ENCODE assay signal across 13 mouse cellular contexts in genomic region chr6:121176011-121176730, GRCm38 (mm10). TPM values are rescaled to one million over a fixed set of nuclear protein-coding genes. Genes with fewer than 3 reads are reported as not detected.
DNase-seq lines count a peak whose midpoint lies in the region; ATAC-seq lines count a peak whose summit lies in the region.
"Had no signal": no experiment of that assay in that cellular context is flagged by ENCODE, and none has a peak within 500 bp of the region (broad histone marks: within the 10 kb centered on the region; RNA-seq: fewer than 3 reads in every experiment).

No protein-coding gene starts in this region.

- H3K27ac ChIP-seq in heart, embryonic 10.5 days, result peak overlapping the region; percentile 75
- no peak overlapping the region for H3K27ac ChIP-seq in hindbrain, embryonic 15.5 days (replicated peaks)
- no peak overlapping the region for H3K27ac ChIP-seq in midbrain, embryonic 15.5 days
- H3K27ac ChIP-seq: heart, embryonic 15.5 days had no signal

- no peak overlapping the region for H3K9ac ChIP-seq in hindbrain, embryonic 15.5 days
- H3K9ac ChIP-seq in midbrain, embryonic 15.5 days, result no peak overlapping the region
- H3K9ac ChIP-seq: heart, embryonic 15.5 days had no signal

- ATAC-seq in hindbrain, embryonic 15.5 days (ENCODE audit: low FRiP score, low read depth), result 0 out of 2 replicates have a peak, but pooled peaks have one; percentile 23
- peak; percentile 43 for ATAC-seq in midbrain, embryonic 15.5 days (replicated peaks)
- no peak for ATAC-seq in activated CD4-positive, CD25-positive, alpha-beta regulatory T cell, adult 4 months

- intact Hi-C loops in heart, postnatal 25 days (cut with DNase I), result loop anchor here (2.0 kb wide), 1 partner anchor 277 kb away; no protein-coding TSS in a partner anchor

- peaks cover 30% of the 10 kb centered on the region for H3K4me1 ChIP-seq in heart, embryonic 10.5 days
- peaks cover 10% of the 10 kb centered on the region; the same call in 1 of the 2 replicates for H3K4me1 ChIP-seq in hindbrain, embryonic 15.5 days (replicated peaks)
- H3K4me1 ChIP-seq in midbrain, embryonic 15.5 days, result peaks cover 9% of the 10 kb centered on the region

- no peak overlapping the region for H3K4me3 ChIP-seq in heart, embryonic 10.5 days
- H3K4me3 ChIP-seq in hindbrain, embryonic 15.5 days, result no peak overlapping the region
- no peak overlapping the region for H3K4me3 ChIP-seq in midbrain, embryonic 15.5 days
- H3K4me3 ChIP-seq: heart, embryonic 15.5 days had no signal

- no peaks in the 10 kb centered on the region for H3K27me3 ChIP-seq in heart, embryonic 10.5 days (ENCODE audit: insufficient read depth, poor library complexity, severe bottlenecking)
- no peaks in the 10 kb centered on the region for H3K27me3 ChIP-seq in hindbrain, embryonic 15.5 days
- H3K27me3 ChIP-seq in midbrain, embryonic 15.5 days (replicated peaks), result no peaks in the 10 kb centered on the region
- H3K27me3 ChIP-seq: heart, embryonic 15.5 days had no signal

- H3K4me2 ChIP-seq in hindbrain, embryonic 15.5 days, result no peak overlapping the region
- H3K4me2 ChIP-seq in midbrain, embryonic 15.5 days, result no peak overlapping the region
- H3K4me2 ChIP-seq: heart, embryonic 15.5 days had no signal

- H3K36me3 ChIP-seq in heart, embryonic 10.5 days, result no peaks in the 10 kb centered on the region
- H3K36me3 ChIP-seq in hindbrain, embryonic 15.5 days, result no peaks in the 10 kb centered on the region
- H3K36me3 ChIP-seq in midbrain, embryonic 15.5 days (replicated peaks), result no peaks in the 10 kb centered on the region
- H3K36me3 ChIP-seq: heart, embryonic 15.5 days had no signal

- H3K9me3 ChIP-seq in heart, embryonic 10.5 days, result no peaks in the 10 kb centered on the region
- no peaks in the 10 kb centered on the region for H3K9me3 ChIP-seq in hindbrain, embryonic 15.5 days
- no peaks in the 10 kb centered on the region for H3K9me3 ChIP-seq in midbrain, embryonic 15.5 days
- H3K9me3 ChIP-seq: heart, embryonic 15.5 days had no signal

- WGBS in heart, embryonic 10.5 days, result 44% methylated on average over 14 of the region's 14 CpGs
- 48% methylated on average over 14 of the region's 14 CpGs for WGBS in hindbrain, embryonic 15.5 days
- 41% methylated on average over 14 of the region's 14 CpGs for WGBS in midbrain, embryonic 15.5 days

- DNase-seq in heart, embryonic 10.5 days (ENCODE audit: low spot score), result no peak
- no peak for DNase-seq in heart, postnatal 25 days (ENCODE audit: low spot score)
- DNase-seq in MN1 (ENCODE audit: low spot score), result peak; percentile 20
- DNase-seq in spleen, adult 12 weeks (ENCODE audit: low spot score), result no peak
- DNase-seq in natural killer cell, adult 2 months (ENCODE audit: low spot score in 2 of 2), result no peak
- DNase-seq: adrenal gland, postnatal 10 days; B cell, adult 2 months; cerebellum, adult 18-20 months; lung, postnatal 4 days had no signal

RNA-seq across cellular contexts. Expression of gene Pex26, which starts 7.3 kb away (rescaled TPM):
- polyA plus RNA-seq in heart, embryonic 10.5 days (2016; fragmentation: Nextera tagmentation; extraction: Ambion mirVana), result 5.1 and 6.6 TPM in 2 replicates
- 1 to 10 TPM; 6.9 to 7.1 TPM for total RNA-seq in heart, postnatal 25 days (2021)
- 15.1 and 16.0 TPM in 2 replicates for polyA plus RNA-seq in hindbrain, embryonic 15.5 days (2015; fragmentation: Nextera tagmentation; extraction: Ambion mirVana)
- polyA plus RNA-seq in midbrain, embryonic 15.5 days (2015; fragmentation: Nextera tagmentation; extraction: Ambion mirVana), result 19.9 and 20.4 TPM in 2 replicates
- 1 to 10 TPM; 1.9 to 2.1 TPM for polyA plus RNA-seq in activated CD4-positive, CD25-positive, alpha-beta regulatory T cell, adult 4 months (2017; shearing (Covaris generic))

RNA-seq across cellular contexts. Expression of gene Tuba8, which starts 34.3 kb away (rescaled TPM):
- 0.95 and 2.3 TPM in 2 replicates for polyA plus RNA-seq in heart, embryonic 10.5 days (2016; fragmentation: Nextera tagmentation; extraction: Ambion mirVana)
- total RNA-seq in heart, postnatal 25 days (2021), result 100 to 1,000 TPM; 162 to 166 TPM
- 0.87 and 0.96 TPM in 2 replicates for polyA plus RNA-seq in hindbrain, embryonic 15.5 days (2015; fragmentation: Nextera tagmentation; extraction: Ambion mirVana)
- polyA plus RNA-seq in midbrain, embryonic 15.5 days (2015; fragmentation: Nextera tagmentation; extraction: Ambion mirVana), result 0.70 and 1.1 TPM in 2 replicates
- polyA plus RNA-seq in activated CD4-positive, CD25-positive, alpha-beta regulatory T cell, adult 4 months (2017; shearing (Covaris generic)), result under 1 TPM; 0.42 to 0.51 TPM

RNA-seq across cellular contexts. Expression of gene Mical3, which starts 45.4 kb away (rescaled TPM):
- polyA plus RNA-seq in heart, embryonic 10.5 days (2016; fragmentation: Nextera tagmentation; extraction: Ambion mirVana), result 25.8 and 37.3 TPM in 2 replicates
- total RNA-seq in heart, postnatal 25 days (2021), result 100 to 1,000 TPM; 123 to 140 TPM
- polyA plus RNA-seq in hindbrain, embryonic 15.5 days (2015; fragmentation: Nextera tagmentation; extraction: Ambion mirVana), result 34.4 and 37.2 TPM in 2 replicates
- polyA plus RNA-seq in midbrain, embryonic 15.5 days (2015; fragmentation: Nextera tagmentation; extraction: Ambion mirVana), result 43.1 and 50.0 TPM in 2 replicates
- polyA plus RNA-seq in activated CD4-positive, CD25-positive, alpha-beta regulatory T cell, adult 4 months (2017; shearing (Covaris generic)), result 1 to 10 TPM; 7.1 to 9.1 TPM
